Mouse (Mus musculus): ENCODE results near the gene Slc9a8. TPM values are rescaled to one million over a fixed set of nuclear protein-coding genes. Genes with fewer than 3 reads are reported as not detected.

The Slc9a8 gene
- polyA plus RNA-seq, 1 experiment from 2014 or later, result 9.8 TPM

DNA sequence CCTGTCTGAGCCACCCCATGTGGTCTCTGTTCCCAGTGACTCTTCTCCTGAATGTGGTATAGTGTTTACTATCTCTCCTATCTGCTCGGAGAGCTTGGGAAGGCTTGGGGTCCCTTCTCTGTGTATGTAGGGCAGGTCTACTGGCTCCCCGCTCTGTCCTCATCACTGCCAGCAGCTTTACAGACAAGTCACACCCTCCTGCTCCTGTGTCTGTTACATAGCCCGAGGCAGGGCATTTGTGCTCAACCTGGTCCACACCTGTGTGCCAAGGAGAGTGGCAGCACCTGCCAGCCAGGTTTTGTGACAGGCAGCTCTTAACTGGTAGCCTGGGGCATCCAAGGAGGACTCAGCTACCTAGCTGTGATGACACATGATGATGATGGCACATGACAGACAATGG lies 49.1 kb downstream of the Slc9a8 start:
- Histone ChIP-seq H3K27me3 (replicated peaks; ENCODE audit: insufficient read depth, low read length) (no peaks in the 10 kb centered on the region), H3K27ac (ENCODE audit: low read length) (no peak overlapping the region), H3K4me3 (ENCODE audit: low read depth, low read length) (no peak overlapping the region), H3K36me3 (ENCODE audit: insufficient read depth, low read length) (peaks cover 25% of the 10 kb centered on the region), H3K9ac (replicated peaks; ENCODE audit: low read depth) (no peak overlapping the region), H3K4me2 (replicated peaks; ENCODE audit: low read depth, low read length) (no peak overlapping the region), H3K9me3 (ENCODE audit: low read length) (no peaks in the 10 kb centered on the region), H3K4me1 (ENCODE audit: insufficient read depth, low read depth, low read length) (no peaks in the 10 kb centered on the region)
- no peak for DNase-seq (ENCODE audit: low spot score)
- no peak for ATAC-seq
- TF ChIP-seq CTCF (IDR thresholded peaks at IDR 0.05), result no peak
- TF ChIP-seq EP300 (IDR thresholded peaks at IDR 0.05), result no peak
- 84% methylated on average over 3 of the region's 3 CpGs for WGBS

DNA sequence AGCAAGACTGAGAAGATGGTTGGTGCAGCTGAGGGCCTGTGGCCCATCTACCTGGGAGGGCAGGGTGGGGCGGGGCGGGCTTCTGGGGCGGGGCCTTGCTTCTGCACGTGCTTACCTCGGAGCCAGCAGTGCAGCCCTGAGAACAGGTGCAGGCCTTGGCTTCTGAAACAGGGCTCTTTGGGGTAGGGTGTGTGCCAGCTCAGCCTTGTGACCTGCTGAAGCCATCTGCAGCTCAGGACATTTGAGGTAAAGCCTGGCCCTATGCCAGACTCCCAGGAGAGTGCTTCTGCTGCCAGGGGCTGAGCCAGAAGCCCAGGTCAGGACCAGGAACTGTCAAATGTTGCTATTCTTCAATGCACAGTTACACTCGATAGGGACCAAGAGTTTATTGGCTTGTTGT lies 50.1 kb downstream of the Slc9a8 start:
- WGBS, result 80% methylated on average over 6 of the region's 6 CpGs
- Histone ChIP-seq H3K4me1 (ENCODE audit: insufficient read depth, low read depth, low read length) (no peaks in the 10 kb centered on the region), H3K36me3 (ENCODE audit: insufficient read depth, low read length) (peaks cover 22% of the 10 kb centered on the region; the same call in 1 of the 2 replicates), H3K4me2 (replicated peaks; ENCODE audit: low read depth, low read length) (no peak overlapping the region), H3K4me3 (ENCODE audit: low read depth, low read length) (no peak overlapping the region), H3K9ac (replicated peaks; ENCODE audit: low read depth) (no peak overlapping the region), H3K27ac (ENCODE audit: low read length) (no peak overlapping the region), H3K9me3 (ENCODE audit: low read length) (no peaks in the 10 kb centered on the region), H3K27me3 (replicated peaks; ENCODE audit: insufficient read depth, low read length) (no peaks in the 10 kb centered on the region)
- DNase-seq (ENCODE audit: low spot score) (no peak), ATAC-seq (no peak)
- TF ChIP-seq EP300 (IDR thresholded peaks at IDR 0.05) (no peak), CTCF (IDR thresholded peaks at IDR 0.05) (no peak)

DNA sequence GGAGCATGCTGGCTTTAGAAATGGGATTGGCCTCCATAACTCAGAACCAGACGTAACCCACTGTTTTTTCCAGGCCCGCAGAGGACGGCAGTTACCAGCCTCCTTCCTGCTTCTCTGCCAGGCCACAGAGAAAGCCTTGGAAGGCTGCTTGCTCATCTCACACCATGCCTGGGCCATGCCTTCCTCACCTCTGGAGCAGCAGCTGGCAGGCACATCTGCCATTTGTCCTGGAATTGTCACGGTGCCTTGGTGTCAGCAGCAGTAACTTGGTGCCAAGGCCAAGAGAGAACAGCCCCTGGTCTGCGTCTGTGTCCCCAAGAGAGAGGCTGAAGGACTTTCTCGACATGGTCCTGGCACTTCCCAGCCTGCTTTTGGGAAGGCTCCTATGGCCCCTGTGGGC lies 52.7 kb downstream of the Slc9a8 start:
- 80% methylated on average over 6 of the region's 6 CpGs for WGBS
- no peaks in the 10 kb centered on the region for H3K4me1 ChIP-seq (ENCODE audit: insufficient read depth, low read depth, low read length)
- no peaks in the 10 kb centered on the region for H3K27me3 ChIP-seq (replicated peaks; ENCODE audit: insufficient read depth, low read length)
- no peak overlapping the region for H3K4me3 ChIP-seq (ENCODE audit: low read depth, low read length)
- peaks cover 18% of the 10 kb centered on the region; the same call in 1 of the 2 replicates for H3K36me3 ChIP-seq (ENCODE audit: insufficient read depth, low read length)
- DNase-seq (ENCODE audit: low spot score) (no peak), ATAC-seq (no peak)
- H3K9ac ChIP-seq (replicated peaks; ENCODE audit: low read depth), result no peak overlapping the region
- no peak overlapping the region for H3K27ac ChIP-seq (ENCODE audit: low read length)
- TF ChIP-seq CTCF (IDR thresholded peaks at IDR 0.05), result no peak
- TF ChIP-seq EP300 (IDR thresholded peaks at IDR 0.05), result no peak
- no peaks in the 10 kb centered on the region for H3K9me3 ChIP-seq (ENCODE audit: low read length)
- H3K4me2 ChIP-seq (replicated peaks; ENCODE audit: low read depth, low read length), result no peak overlapping the region

DNA sequence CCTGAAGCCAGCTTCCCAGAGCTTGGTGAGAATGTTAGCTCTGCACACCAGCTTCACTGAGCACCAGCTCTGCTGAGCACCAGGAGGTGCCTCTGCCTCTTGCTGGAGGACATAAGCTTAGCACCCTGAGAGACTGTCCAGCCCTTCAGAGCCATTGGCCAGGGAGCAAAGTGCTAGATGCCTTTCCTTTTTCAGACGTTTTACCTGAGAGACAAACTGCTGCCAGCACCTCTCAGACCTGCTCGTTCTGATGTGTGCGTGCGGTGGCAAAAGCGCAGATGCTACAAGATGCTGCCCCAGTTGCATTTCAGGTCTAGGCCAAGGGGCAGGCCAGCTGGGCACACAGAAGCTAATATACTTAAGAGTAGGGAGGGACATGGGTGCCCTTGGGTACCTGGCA lies 54.1 kb downstream of the Slc9a8 start:
- ATAC-seq, result no peak
- Histone ChIP-seq H3K9ac (replicated peaks; ENCODE audit: low read depth) (no peak overlapping the region), H3K36me3 (ENCODE audit: insufficient read depth, low read length) (peaks cover 9% of the 10 kb centered on the region; the same call in 1 of the 2 replicates), H3K4me2 (replicated peaks; ENCODE audit: low read depth, low read length) (no peak overlapping the region), H3K27ac (ENCODE audit: low read length) (no peak overlapping the region), H3K4me3 (ENCODE audit: low read depth, low read length) (no peak overlapping the region), H3K9me3 (ENCODE audit: low read length) (no peaks in the 10 kb centered on the region), H3K4me1 (ENCODE audit: insufficient read depth, low read depth, low read length) (no peaks in the 10 kb centered on the region), H3K27me3 (replicated peaks; ENCODE audit: insufficient read depth, low read length) (no peaks in the 10 kb centered on the region)
- TF ChIP-seq CTCF (IDR thresholded peaks at IDR 0.05), result no peak
- no peak for TF ChIP-seq EP300 (IDR thresholded peaks at IDR 0.05)
- DNase-seq (ENCODE audit: low spot score), result no peak
- WGBS, result 74% methylated on average over 5 of the region's 5 CpGs

DNA sequence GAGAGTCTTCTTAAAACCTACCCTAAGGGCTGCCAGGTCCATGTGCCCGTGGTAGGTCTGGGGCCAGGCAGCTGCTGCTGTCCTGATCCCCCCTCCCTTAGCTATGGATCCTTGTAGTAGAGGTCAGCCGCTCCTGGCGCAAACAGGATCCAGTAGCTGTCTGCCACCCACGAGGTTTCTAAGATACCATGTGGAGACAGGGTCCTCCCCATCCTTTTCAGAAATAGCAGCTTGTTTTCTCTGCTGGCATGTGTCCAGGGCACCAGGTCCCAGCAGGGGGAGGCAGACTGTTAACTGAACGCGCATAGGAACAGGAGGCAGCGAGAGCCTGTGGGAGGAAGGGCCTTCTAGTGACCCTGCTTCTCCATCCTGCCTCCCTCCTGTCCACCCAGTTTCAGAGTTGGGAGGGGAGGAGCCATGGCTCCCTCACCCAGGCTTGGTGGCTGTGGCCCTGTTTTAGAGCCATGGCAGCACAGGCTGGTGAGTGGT lies 54.7 kb downstream of the Slc9a8 start:
- peaks cover 9% of the 10 kb centered on the region; the same call in 1 of the 2 replicates for H3K36me3 ChIP-seq (ENCODE audit: insufficient read depth, low read length)

DNA sequence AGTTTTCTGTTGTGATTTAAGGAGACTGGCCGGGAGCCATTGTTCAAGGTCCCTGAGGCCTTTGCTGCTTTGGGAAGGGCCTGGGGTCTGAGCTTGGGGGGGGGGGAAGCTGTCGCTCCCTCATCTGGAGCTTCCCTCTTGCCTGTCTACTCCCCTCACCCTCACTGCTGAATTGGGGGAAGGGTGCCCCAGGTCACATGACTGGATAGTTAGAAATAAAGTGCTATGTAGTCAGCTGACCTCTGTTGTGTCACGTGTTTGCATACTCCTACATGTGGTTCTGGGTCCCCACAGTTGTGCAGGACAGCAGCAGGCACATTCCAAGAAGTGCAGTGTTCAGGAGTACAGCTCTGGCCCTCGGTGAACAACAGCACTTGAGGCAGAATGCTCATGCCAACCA lies 55.2 kb downstream of the Slc9a8 start:
- peaks cover 9% of the 10 kb centered on the region; the same call in 1 of the 2 replicates for H3K36me3 ChIP-seq (ENCODE audit: insufficient read depth, low read length)

More for the DNA sequence above, 54.7 kb downstream of the Slc9a8 start:
- Histone ChIP-seq H3K4me1 (ENCODE audit: insufficient read depth, low read depth, low read length) (no peaks in the 10 kb centered on the region), H3K27me3 (replicated peaks; ENCODE audit: insufficient read depth, low read length) (no peaks in the 10 kb centered on the region), H3K9me3 (ENCODE audit: low read length) (no peaks in the 10 kb centered on the region), H3K4me3 (ENCODE audit: low read depth, low read length) (no peak overlapping the region), H3K9ac (replicated peaks; ENCODE audit: low read depth) (no peak overlapping the region), H3K4me2 (replicated peaks; ENCODE audit: low read depth, low read length) (no peak overlapping the region), H3K27ac (ENCODE audit: low read length) (no peak overlapping the region)
- TF ChIP-seq EP300 (IDR thresholded peaks at IDR 0.05) (no peak), CTCF (IDR thresholded peaks at IDR 0.05) (peak; percentile 56)
- ATAC-seq (peak; percentile 74), DNase-seq (ENCODE audit: low spot score) (peak; percentile 67)
- WGBS, result 28% methylated on average over 7 of the region's 7 CpGs

DNA sequence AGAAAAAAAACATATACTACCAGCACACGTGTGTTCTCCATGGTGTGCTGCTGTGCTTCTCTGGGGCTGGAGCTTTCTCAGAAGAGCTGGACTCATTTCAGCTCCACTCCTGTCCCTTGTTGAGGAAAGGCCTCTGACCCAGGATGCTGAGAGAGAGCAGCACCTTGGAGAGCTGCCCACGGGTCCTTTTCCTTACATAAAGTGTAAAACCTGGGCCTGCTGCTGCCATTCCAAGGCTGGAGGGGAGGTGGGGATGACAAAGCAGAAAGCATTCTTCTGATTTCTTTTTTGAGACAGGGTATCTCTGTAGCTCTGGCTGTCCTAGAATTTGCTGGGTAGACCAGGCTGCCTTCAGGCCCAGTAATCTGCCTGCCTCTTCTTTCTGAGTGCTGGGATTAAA lies 56.6 kb downstream of the Slc9a8 start:
- Histone ChIP-seq H3K4me3 (ENCODE audit: low read depth, low read length) (no peak overlapping the region), H3K4me2 (replicated peaks; ENCODE audit: low read depth, low read length) (no peak overlapping the region), H3K9ac (replicated peaks; ENCODE audit: low read depth) (no peak overlapping the region), H3K9me3 (ENCODE audit: low read length) (no peaks in the 10 kb centered on the region), H3K4me1 (ENCODE audit: insufficient read depth, low read depth, low read length) (no peaks in the 10 kb centered on the region), H3K27me3 (replicated peaks; ENCODE audit: insufficient read depth, low read length) (no peaks in the 10 kb centered on the region), H3K27ac (ENCODE audit: low read length) (no peak overlapping the region), H3K36me3 (ENCODE audit: insufficient read depth, low read length) (peaks cover 8% of the 10 kb centered on the region)
- no peak for TF ChIP-seq CTCF (IDR thresholded peaks at IDR 0.05)
- TF ChIP-seq EP300 (IDR thresholded peaks at IDR 0.05), result no peak
- WGBS, result 44% methylated on average over 2 of the region's 2 CpGs
- ATAC-seq, result no peak
- DNase-seq (ENCODE audit: low spot score), result no peak

More for the DNA sequence above, 55.2 kb downstream of the Slc9a8 start:
- Histone ChIP-seq H3K27ac (ENCODE audit: low read length) (no peak overlapping the region), H3K4me1 (ENCODE audit: insufficient read depth, low read depth, low read length) (no peaks in the 10 kb centered on the region), H3K4me3 (ENCODE audit: low read depth, low read length) (no peak overlapping the region), H3K9me3 (ENCODE audit: low read length) (no peaks in the 10 kb centered on the region), H3K27me3 (replicated peaks; ENCODE audit: insufficient read depth, low read length) (no peaks in the 10 kb centered on the region), H3K9ac (replicated peaks; ENCODE audit: low read depth) (no peak overlapping the region), H3K4me2 (replicated peaks; ENCODE audit: low read depth, low read length) (no peak overlapping the region)
- TF ChIP-seq EP300 (IDR thresholded peaks at IDR 0.05), result no peak
- no peak for TF ChIP-seq CTCF (IDR thresholded peaks at IDR 0.05)
- ATAC-seq (peak; percentile 40; the same call in 1 of the 2 replicates), DNase-seq (ENCODE audit: low spot score) (no peak)
- 47% methylated on average over 4 of the region's 4 CpGs for WGBS
